Comparison of ENCODE assay signal across 21 mouse cellular contexts in the genomic region with DNA sequence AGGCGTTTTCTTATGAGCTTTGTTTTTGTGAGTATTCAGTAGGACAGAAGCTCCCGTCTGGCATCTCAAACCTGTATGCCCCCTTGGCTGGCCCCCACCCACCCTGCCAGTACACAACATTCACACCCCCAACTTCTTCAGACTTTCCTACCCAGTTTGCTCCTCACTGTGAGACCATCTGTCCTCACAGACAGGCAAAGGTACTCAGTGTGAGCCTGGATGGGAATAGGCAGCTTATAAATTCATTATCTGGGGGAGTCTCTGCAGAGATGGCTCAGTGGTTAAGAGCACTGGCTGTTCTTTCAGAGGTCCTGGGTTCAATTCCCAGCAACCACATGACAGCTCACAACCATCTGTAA. TPM values are rescaled to one million over a fixed set of nuclear protein-coding genes. Genes with fewer than 3 reads are reported as not detected.
DNase-seq lines count a peak whose midpoint lies in the region; ATAC-seq and TF ChIP-seq lines count a peak whose summit lies in the region.
"Had no signal": no experiment of that assay in that cellular context is flagged by ENCODE, and none has a peak within 500 bp of the region (broad histone marks: within the 10 kb centered on the region; RNA-seq: fewer than 3 reads in every experiment).

No protein-coding gene starts in this region.

- peak overlapping the region; percentile 54 for H3K27ac ChIP-seq in intestine, embryonic 14.5 days (ENCODE audit: low read depth)
- no peak overlapping the region for H3K27ac ChIP-seq in intestine, postnatal 0 days (ENCODE audit: low read depth, low read length)
- peak overlapping the region; percentile 55; the same call in 1 of the 2 replicates for H3K27ac ChIP-seq in stomach, embryonic 14.5 days (ENCODE audit: low read length)
- H3K27ac ChIP-seq: embryonic facial prominence, embryonic 12.5 days; kidney, postnatal 0 days; left cerebral cortex, adult 2 months; limb, embryonic 12.5 days; liver, embryonic 14.5 days; midbrain, embryonic 15.5 days had no signal

- 70% methylated on average over 2 of the region's 2 CpGs for WGBS in intestine, embryonic 14.5 days
- 47% methylated on average over 2 of the region's 2 CpGs for WGBS in intestine, postnatal 0 days
- WGBS in stomach, embryonic 14.5 days = 50% methylated on average over 2 of the region's 2 CpGs

- H3K36me3 ChIP-seq in intestine, embryonic 14.5 days (ENCODE audit: control insufficient read depth, insufficient read depth, low read length) = no peaks in the 10 kb centered on the region
- no peaks in the 10 kb centered on the region for H3K36me3 ChIP-seq in intestine, postnatal 0 days (ENCODE audit: control insufficient read depth, insufficient read depth)
- no peaks in the 10 kb centered on the region for H3K36me3 ChIP-seq in stomach, embryonic 14.5 days (ENCODE audit: control insufficient read depth, insufficient read depth, low read length)
- H3K36me3 ChIP-seq: embryonic facial prominence, embryonic 12.5 days; limb, embryonic 12.5 days; midbrain, embryonic 15.5 days had no signal

- no peak for TF ChIP-seq CTCF in intestine, postnatal 0 days (IDR thresholded peaks at IDR 0.05; ENCODE audit: low read depth)

- H3K9me3 ChIP-seq in intestine, embryonic 14.5 days (ENCODE audit: control insufficient read depth, low read length) = no peaks in the 10 kb centered on the region
- H3K9me3 ChIP-seq in intestine, postnatal 0 days (ENCODE audit: control insufficient read depth) = no peaks in the 10 kb centered on the region
- no peaks in the 10 kb centered on the region for H3K9me3 ChIP-seq in stomach, embryonic 14.5 days (ENCODE audit: control insufficient read depth, low read depth, low read length)
- H3K9me3 ChIP-seq: embryonic facial prominence, embryonic 12.5 days; limb, embryonic 12.5 days; megakaryocyte, embryonic 14.5 days; midbrain, embryonic 15.5 days had no signal

- 0 out of 2 replicates have a peak, but pooled peaks cover 7% of the 10 kb centered on the region for H3K4me1 ChIP-seq in intestine, embryonic 14.5 days (replicated peaks; ENCODE audit: control insufficient read depth, insufficient read depth, low read length)
- H3K4me1 ChIP-seq in intestine, postnatal 0 days (replicated peaks; ENCODE audit: control insufficient read depth, insufficient read depth, low read length) = 0 out of 2 replicates have a peak, but pooled peaks cover 3% of the 10 kb centered on the region
- 0 out of 2 replicates have a peak, but pooled peaks cover 7% of the 10 kb centered on the region for H3K4me1 ChIP-seq in stomach, embryonic 14.5 days (ENCODE audit: control insufficient read depth, insufficient read depth, low read length)
- H3K4me1 ChIP-seq: embryonic facial prominence, embryonic 12.5 days; limb, embryonic 12.5 days; midbrain, embryonic 15.5 days had no signal

- H3K4me2 ChIP-seq in intestine, embryonic 14.5 days (ENCODE audit: low read length) = no peak overlapping the region
- H3K4me2 ChIP-seq in intestine, postnatal 0 days (replicated peaks; ENCODE audit: low read depth) = no peak overlapping the region
- no peak overlapping the region for H3K4me2 ChIP-seq in stomach, embryonic 14.5 days (replicated peaks; ENCODE audit: low read depth, low read length)
- H3K4me2 ChIP-seq: embryonic facial prominence, embryonic 12.5 days; heart, embryonic 11.5 days; limb, embryonic 12.5 days; midbrain, embryonic 15.5 days had no signal

- no peak for DNase-seq in cerebellum, postnatal 4 days (ENCODE audit: low spot score in 2 of 2)
- DNase-seq in intestine, embryonic 14.5 days (ENCODE audit: low spot score) = no peak
- DNase-seq in cerebellum, postnatal 10 days = peak; percentile 41 to 60
- DNase-seq in adrenal gland, adult 18-20 months (ENCODE audit: low spot score in 2 of 2) = no peak
- no peak for DNase-seq in kidney, adult 18-20 months
- DNase-seq: gastrocnemius, postnatal 25 days; heart, postnatal 4 days; right cerebral cortex, adult 18-20 months; thymus, postnatal 25 days had no signal

- H3K9ac ChIP-seq in intestine, embryonic 14.5 days (ENCODE audit: low read length) = no peak overlapping the region
- H3K9ac ChIP-seq in intestine, postnatal 0 days (ENCODE audit: low read depth, low read length) = no peak overlapping the region
- H3K9ac ChIP-seq in stomach, embryonic 14.5 days (replicated peaks; ENCODE audit: low read depth, low read length) = no peak overlapping the region
- H3K9ac ChIP-seq: embryonic facial prominence, embryonic 12.5 days; limb, embryonic 12.5 days; liver, embryonic 14.5 days; midbrain, embryonic 15.5 days had no signal

- H3K27me3 ChIP-seq in intestine, embryonic 14.5 days (replicated peaks; ENCODE audit: control insufficient read depth, insufficient read depth, low read length) = no peaks in the 10 kb centered on the region
- no peaks in the 10 kb centered on the region for H3K27me3 ChIP-seq in intestine, postnatal 0 days (replicated peaks; ENCODE audit: control insufficient read depth, insufficient read depth, low read length)
- no peaks in the 10 kb centered on the region for H3K27me3 ChIP-seq in stomach, embryonic 14.5 days (ENCODE audit: control insufficient read depth, insufficient read depth, low read length)
- H3K27me3 ChIP-seq: embryonic facial prominence, embryonic 12.5 days; limb, embryonic 12.5 days; megakaryocyte, embryonic 14.5 days; midbrain, embryonic 15.5 days had no signal

- H3K4me3 ChIP-seq in intestine, embryonic 14.5 days (ENCODE audit: low read depth, low read length) = no peak overlapping the region
- H3K4me3 ChIP-seq in intestine, postnatal 0 days (ENCODE audit: low read depth, low read length) = no peak overlapping the region
- H3K4me3 ChIP-seq in stomach, embryonic 14.5 days (ENCODE audit: low read depth, low read length) = no peak overlapping the region
- H3K4me3 ChIP-seq: embryonic facial prominence, embryonic 12.5 days; left cerebral cortex, adult 2 months; limb, embryonic 12.5 days; megakaryocyte, embryonic 14.5 days; midbrain, embryonic 15.5 days had no signal

- ATAC-seq in cerebellum, adult (ENCODE audit: insufficient number of reproducible peaks, low FRiP score, low TSS enrichment) = peak; percentile 70; the same call in 1 of the 2 replicates
- no peak for ATAC-seq in intestine, embryonic 14.5 days (replicated peaks; ENCODE audit: low FRiP score, low TSS enrichment, low read depth)
- no peak for ATAC-seq in intestine, postnatal 0 days
- no peak for ATAC-seq in stomach, embryonic 14.5 days (ENCODE audit: insufficient number of reproducible peaks, insufficient read depth, low FRiP score, low read depth)
- ATAC-seq: CD4-positive, CD25-positive, alpha-beta regulatory T cell, adult 4 months; midbrain, embryonic 15.5 days had no signal

RNA-seq across cellular contexts. Expression of gene Ppp1cb, which starts 20.1 kb away (rescaled TPM):
- 239 and 264 TPM in 2 replicates for polyA plus RNA-seq in intestine, embryonic 14.5 days (2014; fragmentation: Nextera tagmentation; extraction: Ambion mirVana)
- polyA plus RNA-seq in intestine, postnatal 0 days (2015; fragmentation: Nextera tagmentation; extraction: Ambion mirVana) = 192 and 194 TPM in 2 replicates
- 278 and 296 TPM in 2 replicates for polyA plus RNA-seq in stomach, embryonic 14.5 days (2014; fragmentation: Nextera tagmentation; extraction: Ambion mirVana)
- 100 to 1,000 TPM; 347 to 518 TPM for total RNA-seq in adrenal gland, adult 18-20 months (2021)

Comparison
In these comparisons a context has a peak if more than half of its experiments do, and no peak if none do; other contexts are left out.
1. DNase-seq: peak in cerebellum, postnatal 10 days (2 of 2); none in cerebellum, postnatal 4 days (0 of 2), intestine, embryonic 14.5 days (single experiment), adrenal gland, adult 18-20 months (0 of 2) and kidney, adult 18-20 months (single experiment).